Mouse (Mus musculus): ENCODE measurements around the gene Gab1.

The Gab1 gene

DNA sequence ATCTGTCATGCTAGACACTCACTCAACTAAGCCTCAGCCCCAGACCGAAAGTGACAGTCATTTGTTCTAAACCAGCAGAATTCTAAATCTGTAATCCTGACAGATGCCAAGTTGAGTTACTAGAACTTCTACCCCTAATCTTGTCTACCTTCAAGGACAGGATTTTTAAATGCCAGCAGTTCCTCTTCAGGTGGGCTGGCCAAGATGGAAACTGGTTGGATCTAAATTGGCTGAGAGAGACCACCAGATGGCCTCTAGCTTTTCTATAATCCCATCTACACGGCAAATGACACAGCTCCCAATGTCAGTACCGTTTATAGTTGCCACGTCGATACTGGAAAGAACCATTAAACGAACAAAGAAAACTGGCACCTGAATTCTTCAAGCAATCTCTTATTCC lies 8.9 kb downstream of the Gab1 start:
- DNase-seq = no peak

DNA sequence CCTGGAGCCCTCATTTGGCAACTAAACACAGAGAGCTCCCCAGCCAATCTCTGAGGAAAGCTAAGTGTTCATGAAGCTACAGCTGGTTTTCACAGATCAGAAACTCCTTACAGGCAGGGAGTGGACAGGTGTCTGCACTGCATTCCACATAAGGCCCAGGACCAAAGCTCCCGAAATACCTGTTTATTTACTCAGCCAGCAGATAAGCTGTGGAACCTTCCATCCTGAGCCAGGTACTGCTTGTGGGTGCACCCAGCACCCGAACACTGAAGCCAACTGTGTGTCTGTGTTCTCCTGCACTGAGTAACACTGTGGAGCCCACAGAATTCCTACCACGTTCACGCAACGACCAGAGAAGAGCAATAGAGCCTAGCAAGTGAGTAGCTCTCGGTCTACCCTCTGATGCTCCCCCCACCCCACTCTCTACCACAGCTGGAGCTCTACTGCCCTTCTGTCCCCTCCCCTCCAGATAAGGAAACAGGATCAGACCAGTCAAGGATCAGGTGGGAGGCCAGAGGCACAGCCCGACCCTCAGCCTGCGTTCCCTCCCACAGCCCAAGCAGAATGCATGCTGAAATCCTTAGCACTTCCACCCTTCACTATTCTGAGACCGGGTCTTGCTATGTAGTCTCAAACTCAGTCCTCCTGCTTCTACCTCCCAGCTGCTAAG lies 9.6 kb downstream of the Gab1 start:
- DNase-seq = no peak

DNA sequence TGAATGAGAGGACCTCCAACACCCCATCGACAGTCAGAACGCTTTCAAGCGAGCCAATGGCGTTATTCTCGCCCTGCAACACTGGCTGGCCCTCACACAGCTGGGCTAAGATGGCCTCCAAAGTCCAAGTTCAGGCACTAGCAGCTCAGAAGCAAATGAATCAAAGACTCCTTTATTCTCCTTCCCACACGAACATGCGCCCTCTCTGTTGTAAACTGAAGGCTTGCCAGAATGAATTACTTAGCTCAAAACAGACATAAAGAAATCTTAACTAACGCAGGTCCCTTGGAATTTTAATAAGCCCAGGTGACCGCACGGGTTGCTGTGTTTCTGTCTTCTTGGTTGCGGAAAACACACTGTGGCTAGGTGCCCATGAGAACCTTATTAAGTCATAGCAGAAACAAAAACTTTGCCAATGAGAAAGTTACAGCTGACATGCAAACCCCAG lies 10.4 kb downstream of the Gab1 start:
- DNase-seq = no peak

DNA sequence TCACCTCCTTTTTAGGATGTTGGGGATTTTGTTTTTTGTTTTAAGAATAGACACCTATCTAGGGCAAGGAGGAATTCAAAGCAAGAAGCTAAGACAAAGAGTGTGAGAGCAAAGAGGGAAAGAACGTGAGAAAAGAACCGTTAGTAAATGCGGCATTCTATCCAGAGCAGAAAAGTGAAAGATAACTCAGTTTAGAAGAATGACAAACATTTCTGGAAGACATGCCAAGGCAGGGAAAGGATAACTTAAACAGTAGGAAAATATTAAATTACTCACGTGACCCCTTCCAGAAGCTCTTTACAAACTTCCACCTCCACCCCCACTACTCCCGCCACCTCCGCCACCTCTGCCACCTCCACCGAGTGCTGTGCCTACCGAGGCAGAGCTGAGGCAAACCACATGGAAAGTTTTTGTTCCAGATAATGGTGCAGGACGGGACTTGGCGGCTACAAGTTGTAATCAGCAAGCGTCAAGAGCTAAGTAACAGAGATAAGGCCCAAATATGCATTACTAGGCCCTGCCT lies 11.5 kb downstream of the Gab1 start:
- no peak for DNase-seq

DNA sequence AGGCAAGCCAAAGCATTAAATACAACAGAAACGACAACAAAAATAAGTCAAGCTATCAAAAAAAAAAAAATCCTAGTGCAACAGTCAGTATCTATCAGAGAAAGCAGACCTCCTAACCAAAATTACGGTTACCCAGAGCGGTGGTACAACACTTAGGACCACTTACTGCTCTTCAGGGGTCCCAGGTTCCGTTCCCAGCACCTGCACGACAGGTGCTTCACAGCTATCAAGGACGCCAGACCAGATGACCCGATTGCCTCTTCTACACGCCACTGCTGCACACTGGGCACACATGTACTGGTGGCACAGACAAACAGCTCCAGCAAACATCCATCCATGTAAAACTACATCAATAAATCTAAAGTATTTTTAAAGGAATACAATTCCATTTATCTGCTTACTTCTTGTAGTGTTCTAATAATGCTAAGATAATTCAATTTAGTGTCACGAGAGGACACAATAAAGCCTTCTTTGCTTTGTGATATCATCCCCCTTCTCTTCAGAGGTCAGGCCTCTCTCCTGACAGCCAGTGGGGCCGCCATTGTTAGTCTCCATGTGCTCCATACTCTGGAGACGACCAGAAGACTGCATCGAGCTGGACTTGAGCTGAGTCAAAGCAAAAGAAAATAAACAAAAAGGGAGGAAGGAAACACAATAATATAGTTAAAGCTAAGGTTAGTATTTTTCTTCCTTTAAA lies 12.2 kb downstream of the Gab1 start:
- DNase-seq = no peak

DNA sequence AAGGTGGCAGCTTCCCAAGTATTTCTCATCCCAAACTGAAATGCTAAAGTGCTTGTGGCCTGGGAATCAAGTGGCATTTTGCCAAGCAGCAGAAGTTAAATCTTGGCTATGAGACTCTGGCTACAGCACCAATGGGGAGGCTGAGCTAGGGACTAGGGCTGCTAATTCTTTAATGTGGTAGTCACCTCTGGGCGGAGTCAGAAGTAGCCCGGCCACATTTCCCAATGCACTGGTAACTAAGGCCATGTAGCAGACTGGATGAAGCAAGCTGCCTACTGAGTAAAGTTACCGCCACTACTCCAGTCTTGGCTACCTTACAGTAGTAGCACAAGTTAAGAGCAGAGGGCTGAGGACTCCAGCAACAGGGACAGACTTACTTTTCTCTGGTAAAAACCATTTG lies 12.7 kb downstream of the Gab1 start:
- DNase-seq = peak; percentile 53

DNA sequence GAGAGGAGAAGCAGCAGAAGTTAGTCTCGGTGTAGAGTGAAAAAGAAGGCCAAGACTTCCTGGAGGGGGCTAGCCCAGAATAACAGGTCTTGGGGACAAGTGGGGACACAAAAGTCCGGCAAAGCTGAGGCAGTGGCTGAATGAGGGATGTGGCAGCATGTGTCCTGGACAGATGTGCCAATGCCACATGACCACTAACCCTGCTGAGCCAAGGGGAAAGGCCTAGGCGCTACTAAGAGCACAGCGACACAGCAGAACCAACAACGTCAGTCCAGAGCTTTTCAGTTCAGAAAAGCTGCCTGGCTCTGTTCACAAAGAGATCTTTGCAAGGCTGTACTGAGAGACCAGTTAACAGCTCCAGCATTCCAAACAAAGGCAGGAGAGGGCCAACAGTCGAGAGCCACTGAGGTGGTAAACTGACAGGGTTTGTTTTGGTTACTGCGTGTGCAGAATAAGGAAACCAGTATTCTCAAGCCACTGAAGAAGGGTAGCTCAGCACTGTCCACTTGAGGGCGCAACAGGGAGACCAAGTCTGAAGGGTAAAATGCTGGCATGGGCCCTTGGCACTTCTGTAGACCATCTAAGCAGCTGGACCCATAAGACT lies 15.0 kb downstream of the Gab1 start:
- no peak for DNase-seq

DNA sequence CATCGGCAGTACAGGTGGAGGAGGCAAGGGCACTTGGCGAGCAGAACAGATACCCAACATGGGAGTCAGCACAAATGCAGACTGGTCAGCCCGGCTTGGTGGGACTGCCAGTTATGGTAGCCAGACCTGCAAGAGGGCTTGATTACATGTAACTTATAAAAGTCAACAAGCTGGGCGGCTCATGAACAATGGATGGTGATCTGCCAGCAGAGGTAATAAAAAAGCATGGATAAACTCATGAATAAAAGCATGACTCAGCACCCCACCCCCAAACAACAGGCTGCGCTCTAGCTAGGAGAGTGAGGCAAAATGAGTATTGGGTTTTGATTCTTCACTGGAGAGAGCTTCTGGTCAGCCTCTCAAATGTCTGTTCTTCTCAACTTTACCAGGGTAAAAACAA lies 16.9 kb downstream of the Gab1 start:
- DNase-seq = no peak

DNA sequence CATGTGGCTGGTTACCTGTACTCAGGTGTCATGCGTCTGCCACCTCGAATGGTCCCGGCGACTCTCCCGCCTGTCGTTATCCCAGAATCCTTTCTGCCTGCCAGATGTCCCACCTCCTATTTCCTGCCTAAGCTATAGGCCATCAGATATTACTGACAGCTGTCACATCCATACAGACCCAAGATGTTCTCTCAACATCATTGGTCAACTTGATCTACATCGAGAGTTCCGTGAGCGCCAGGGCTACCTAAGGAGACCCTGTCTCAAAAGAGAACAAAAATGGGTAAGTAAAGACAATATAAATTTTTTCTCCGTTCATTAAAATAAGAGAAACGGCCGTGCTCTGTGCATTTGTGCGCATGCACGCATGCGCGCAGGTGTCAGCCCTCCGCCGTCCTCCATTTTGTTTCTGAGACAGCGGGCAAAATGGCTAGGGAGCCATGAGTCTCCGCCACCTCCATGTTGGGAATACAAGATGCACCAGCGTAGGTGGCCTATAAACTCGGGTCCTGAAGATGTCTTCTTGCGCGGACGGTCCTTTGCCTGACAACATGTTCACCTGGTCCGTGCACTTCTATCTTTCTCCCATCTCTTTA lies 21.0 kb downstream of the Gab1 start:
- DNase-seq = no peak

DNA sequence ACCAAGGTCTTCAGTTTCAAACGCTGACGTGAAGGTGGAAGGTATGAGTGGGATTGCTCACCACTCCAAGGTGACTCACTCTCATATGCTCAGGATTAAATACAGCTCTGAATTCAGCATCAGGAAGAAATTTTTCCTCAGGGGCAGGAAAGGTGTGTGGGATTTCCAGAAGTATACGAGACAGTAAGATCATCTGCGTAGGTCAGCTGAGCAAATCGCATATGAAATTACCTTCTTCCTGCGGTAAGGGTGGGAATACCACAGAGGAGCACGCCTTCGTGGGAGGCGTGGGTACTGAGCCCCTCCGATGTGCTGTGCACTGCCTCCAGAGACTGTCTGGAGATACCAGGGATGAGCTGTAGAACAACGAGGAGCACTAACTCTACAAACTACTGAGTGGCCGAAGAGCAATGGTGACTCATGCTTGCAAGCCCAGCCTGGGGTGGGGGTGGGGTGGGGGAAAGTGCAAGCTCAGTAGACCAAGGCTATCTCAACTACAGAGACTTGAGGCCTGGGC lies 22.4 kb downstream of the Gab1 start:
- no peak for DNase-seq

DNA sequence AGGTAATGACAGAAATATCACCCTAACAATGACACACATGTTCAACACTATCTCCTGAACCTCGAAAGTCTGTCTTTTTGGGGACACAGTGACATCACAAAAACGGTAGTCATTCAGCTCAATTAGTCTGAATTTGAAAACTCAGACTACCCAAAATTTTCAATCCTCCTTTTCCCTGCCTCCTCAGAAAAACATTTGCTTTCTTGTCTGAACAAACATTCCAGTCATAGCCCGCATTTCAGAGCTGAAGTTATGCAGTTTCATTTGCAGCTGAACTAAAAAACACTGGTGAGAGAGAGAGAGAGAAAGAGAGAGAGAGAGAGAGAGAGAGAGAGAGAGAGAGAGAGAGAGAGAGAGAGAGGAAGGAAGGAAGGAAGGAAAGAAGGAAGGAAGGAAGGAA lies 23.2 kb downstream of the Gab1 start:
- DNase-seq = no peak

DNA sequence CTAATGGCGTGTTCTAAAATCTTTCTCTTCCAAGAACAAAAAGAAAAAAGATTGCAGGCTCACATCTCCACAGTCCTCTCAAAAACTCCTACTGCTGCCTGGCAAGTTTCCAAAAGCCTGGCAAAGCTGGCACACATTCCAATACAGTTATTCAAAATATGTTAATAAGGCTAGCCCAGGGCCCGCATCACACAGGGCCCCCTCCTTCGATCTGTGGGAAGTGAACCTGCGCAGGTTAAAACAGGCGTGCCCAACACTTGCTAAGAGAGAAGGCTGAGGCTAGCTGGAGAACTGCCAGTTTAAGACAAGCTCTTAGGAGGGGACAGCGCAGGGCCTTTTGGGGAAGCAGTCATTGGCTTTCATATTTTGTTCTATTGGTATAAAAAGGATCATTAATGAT lies 23.7 kb downstream of the Gab1 start:
- peak; percentile 88 for DNase-seq

DNA sequence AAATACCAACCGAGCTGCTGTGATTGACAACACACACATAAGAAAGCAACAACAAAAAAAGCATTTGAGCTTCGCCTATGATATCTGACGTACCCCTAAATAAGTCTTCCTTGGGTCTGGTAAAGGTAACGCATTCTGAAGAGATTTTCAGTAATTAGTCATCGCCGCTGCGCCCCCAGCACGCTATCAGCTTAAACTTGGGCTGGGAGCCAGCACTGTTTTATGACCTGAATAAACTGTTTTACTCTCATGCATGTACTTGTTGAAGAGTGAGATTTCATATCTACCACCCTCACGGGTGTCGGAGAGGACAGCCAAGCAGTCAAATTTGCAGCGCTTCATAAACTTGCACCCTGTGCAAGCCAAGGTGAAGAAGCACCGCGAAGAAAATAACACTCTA lies 26.7 kb downstream of the Gab1 start:
- no peak for DNase-seq

DNA sequence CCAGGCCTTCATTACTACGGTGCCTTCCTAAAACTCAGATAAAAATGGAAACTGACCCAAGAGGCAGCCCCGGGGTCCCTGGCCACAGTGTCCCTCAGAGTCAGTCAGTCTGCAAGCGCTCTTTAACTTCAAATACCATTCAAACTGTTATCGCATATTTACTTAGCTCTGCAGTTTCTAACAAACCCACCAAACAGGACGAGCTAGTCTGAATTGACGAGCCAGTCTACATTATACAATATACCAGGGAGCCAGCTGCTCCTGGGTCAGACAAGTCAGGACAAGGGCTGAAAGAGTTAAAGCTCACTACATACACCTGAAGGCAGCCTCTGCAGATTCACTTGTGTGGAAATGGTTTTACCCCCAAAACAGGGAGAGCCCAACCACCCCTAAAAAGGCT lies 27.1 kb downstream of the Gab1 start:
- DNase-seq = no peak

DNA sequence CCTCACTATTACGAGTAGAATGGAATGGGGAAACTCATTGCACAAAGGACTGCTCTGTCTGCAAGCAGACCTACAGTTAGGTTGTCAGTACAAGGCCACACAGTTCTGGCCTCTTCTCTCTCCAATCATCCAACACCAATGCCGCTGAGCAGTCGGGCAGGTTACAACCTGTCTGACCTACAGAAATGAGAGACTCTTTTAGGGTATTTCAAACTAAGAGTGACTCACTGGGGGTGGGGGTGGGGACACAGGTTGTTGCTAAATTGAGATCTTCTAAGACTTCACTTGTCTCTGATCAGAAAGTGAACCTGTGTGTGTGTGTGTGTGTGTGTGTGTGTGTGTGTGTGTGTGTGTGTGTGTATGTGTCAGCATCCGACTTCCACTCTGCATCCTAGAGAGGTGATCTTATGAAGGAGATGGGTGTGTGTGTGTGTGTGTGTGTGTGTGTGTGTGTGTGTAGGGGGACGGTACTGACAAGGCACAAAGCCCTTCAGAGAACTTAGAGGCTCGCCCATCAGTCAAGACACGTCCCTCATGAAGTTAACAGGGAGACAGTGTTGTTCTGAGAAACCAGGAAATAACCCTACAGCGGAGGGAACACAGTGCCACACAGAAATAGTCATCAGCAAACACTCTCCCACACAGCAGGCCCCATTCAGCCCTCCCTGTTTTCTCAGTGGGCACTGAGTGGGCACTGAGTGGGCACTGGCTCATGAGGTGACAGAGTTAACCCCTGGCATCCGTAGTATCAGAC lies 27.7 kb downstream of the Gab1 start:
- DNase-seq = no peak

DNA sequence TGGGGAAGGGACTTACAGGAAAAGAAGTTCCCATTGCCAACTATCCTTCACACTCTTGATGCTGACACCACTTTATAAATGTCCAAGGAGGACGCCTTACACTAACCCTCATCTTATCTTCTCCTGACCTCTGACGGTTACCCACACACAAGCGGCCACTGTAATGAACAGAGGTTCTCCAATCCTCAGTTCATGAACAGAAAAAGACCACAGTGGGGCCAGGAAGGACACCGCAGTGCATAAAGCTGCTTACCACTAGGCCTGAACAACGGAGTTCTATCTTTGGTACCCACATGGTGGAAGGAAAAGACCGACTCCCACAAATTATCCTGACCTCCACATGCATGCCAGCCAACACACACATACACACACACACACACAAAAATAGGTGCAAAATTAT lies 28.7 kb downstream of the Gab1 start:
- no peak for DNase-seq

DNA sequence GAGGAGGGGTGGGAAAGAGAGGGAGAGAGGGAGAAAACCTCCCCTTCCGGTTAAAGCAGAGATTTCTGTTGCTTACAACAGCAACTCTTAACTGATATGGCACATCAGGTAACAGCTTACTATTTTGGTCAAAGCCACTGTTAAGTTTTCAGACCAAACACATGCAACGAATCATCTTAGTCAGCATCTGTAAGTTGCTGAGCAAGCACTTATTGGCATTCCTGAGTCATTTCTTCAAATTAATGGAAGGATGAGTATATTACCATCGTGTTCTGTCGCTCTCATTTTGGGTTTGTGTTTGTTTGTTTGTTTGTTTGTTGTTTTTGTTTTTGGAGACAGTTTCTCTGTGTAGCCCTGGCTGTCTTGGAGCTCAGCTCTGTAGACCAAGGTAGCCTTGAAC lies 30.3 kb downstream of the Gab1 start:
- no peak for DNase-seq

DNA sequence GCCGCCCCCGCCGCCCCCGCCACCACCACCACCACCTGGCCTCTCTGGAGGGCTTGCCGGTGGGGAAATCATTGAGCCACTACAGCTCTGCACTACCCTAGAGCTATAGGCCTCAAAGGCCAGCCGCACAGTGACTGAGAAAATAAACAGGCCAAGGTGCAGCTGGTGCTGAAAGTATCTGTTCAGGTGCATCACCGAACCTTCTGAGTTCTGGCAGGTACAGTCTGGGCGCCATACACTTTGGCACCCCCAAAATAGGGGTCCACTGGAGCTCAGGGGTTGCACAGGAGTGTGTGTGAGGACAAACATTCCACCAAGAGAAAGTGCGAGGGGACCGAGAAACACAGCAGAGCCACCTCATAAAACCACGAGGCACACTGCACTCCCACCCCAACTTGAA lies 31.7 kb downstream of the Gab1 start:
- DNase-seq = no peak

DNA sequence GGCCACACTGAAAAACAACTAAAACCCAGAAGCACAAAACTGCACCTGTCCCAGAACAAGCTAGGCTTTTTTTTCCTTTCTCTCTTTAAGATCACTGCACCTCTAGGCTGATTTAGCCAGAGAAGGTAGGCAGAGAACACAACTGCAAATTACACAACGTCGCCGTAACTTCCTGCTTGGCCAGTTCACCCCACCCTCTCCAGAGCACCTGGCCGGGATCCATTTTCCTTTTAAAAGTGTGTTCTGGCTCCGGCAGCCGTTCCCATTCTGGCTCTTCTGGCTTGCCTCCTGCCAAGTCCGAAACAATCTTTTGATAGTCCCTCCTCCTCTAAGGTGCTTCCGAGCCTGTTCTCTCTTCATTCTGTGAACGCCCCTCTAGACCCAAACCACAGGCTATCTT lies 32.4 kb downstream of the Gab1 start:
- DNase-seq = peak; percentile 65

DNA sequence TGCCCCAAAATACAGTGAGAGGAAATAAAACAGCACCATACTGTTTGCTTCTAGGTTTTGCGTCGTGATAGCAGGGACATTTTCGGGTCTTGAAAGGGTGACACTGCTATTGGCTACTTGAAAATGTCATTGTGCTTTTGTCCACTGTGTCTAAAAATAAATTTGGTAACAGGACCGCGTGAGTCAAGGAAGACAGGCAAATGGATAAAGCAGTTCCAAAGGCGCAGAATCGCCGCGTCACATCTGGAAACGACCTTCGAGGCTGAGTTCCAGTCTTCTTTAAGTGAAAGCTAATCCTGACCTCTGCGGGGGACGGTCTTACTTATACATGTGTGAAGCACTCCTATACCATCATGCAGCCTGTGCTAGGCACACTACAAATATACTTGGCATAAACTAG lies 35.0 kb downstream of the Gab1 start:
- DNase-seq = no peak

DNA sequence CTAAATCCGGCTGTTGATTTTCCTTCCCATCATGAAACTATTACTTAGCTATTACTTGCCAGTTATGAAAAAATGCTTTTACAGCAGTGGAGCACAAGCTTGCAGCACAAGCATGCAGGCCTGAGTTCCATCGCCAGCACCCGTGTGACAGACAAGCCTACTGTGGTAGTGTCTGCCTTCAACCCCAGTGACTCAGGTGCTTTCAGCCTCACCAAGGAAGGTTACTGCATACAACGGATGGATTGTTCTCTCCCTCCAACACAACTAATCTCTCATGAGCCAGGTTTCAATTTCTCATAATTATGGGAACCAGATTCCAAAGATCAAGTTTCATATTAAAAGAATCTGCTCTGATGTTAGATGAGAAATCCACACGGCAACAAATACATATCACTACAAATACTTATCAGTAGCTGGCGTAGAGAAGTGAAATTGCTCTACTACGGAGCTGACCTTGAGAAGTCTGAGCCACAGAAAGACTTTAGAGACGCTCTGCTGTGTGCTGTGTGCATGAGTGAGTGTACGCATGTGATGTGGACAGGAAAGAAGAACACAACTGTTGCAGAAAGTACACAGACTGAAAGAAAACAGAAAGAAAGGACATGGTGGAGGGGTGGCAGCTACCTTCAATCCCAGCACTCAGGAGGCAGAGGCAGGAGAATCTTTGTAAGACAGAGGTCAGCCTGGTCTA lies 36.4 kb downstream of the Gab1 start:
- no peak for DNase-seq

DNA sequence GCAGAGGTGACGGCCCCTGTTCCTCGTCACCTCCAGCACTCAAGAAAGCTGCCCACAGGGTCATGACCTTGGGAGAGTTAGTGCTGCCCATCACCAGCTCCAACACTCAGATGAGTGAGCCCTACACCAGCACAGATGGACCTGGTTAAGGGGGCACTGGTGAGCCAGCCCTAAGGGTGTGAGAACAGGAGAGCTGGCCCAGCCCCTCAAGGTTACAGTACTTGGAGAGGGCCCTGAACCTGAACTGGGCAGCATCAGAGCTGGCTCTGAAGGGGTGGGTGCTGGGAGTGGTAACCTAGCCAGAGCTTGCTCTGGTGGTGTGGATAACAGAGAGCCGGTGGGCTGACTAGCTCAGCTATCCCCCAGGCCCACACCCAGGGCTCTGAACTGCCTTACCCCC lies 37.8 kb downstream of the Gab1 start:
- no peak for DNase-seq
